Mouse (Mus musculus): ENCODE measurements around the gene Dock4.

DNA sequence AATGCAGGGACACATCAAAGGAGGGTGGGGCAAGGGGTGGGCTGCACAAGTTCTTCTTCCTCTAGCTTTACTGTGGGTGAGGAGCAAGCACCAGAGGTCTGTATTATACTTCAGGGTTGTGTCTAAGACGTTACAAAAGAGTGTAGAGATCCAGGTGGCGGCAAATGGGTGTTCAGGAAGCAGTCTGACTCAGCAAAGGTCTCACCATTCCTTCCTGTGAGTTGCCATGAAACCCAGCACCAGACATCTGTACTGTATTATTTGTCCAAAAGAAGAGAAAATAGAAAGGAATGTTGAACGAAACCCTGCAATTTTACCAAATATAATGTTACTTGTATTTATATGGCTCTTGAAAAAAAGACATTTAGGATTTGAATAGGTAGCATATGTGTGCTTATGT lies 135.3 kb downstream of the Dock4 start:
- TF ChIP-seq CTCF (IDR thresholded peaks at IDR 0.05; ENCODE audit: low read depth, low read length) (no peak), POLR2A (IDR thresholded peaks at IDR 0.05; ENCODE audit: insufficient read depth, low read length) (no peak)
